Mouse (Mus musculus): ENCODE measurements around the gene Ythdf1.

DNA sequence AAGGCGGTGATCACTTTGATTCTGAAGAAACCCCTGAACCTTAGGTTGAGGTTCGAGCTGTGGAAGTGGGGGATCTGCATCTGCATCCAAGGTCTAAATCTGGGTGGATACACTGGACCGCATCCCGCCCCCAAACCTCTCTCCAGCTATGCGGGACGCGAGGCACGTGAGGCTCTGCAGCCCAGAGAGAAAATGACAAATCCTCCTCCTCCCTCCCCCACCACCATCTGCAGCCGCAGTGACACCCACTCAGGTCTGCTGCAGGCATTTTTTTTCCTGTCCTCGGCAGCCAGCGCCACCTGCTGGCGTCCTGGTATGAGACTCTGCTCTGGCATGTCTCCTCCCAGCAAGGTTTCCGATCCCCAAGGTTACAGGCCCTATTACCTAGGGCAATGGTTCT is 26.0 kb downstream of the Ythdf1 start:
- TF ChIP-seq CTCF (IDR thresholded peaks at IDR 0.05; ENCODE audit: low read depth) (peak; percentile 65), EP300 (IDR thresholded peaks at IDR 0.05; ENCODE audit: low read depth) (no peak)
